In genomic region chr9:46538616-46539015, GRCm38 (mm10) we compare ENCODE assay signal across 21 mouse cellular contexts.
"Had no signal": no experiment of that assay in that cellular context is flagged by ENCODE, and none has a peak within 500 bp of the region (broad histone marks: within the 10 kb centered on the region; RNA-seq: fewer than 3 reads in every experiment).

No protein-coding gene starts in this region.

- DNase-seq: gastrocnemius, adult 2 months; gastrocnemius, postnatal 10 days; gastrocnemius, postnatal 25 days; heart, adult 18-20 months; heart, postnatal 10 days; heart, postnatal 4 days; kidney, adult 18-20 months; kidney, adult 8-10 months; kidney, postnatal 10 days; kidney, postnatal 25 days; layer of hippocampus, adult 9-11 months; layer of hippocampus, postnatal 36 days; left cerebral cortex, postnatal 4 days; liver; liver, embryonic 13.5 days had no signal

- H3K4me3 ChIP-seq: gastrocnemius, adult 2 months; heart, embryonic 10.5 days; heart, embryonic 12.5 days; hindbrain, embryonic 13.5 days; hindbrain, embryonic 15.5 days; intestine, embryonic 15.5 days; limb, embryonic 12.5 days; liver, embryonic 13.5 days had no signal

- H3K4me1 ChIP-seq: heart, embryonic 10.5 days; heart, embryonic 12.5 days; hindbrain, embryonic 15.5 days; intestine, embryonic 15.5 days; liver, embryonic 13.5 days had no signal

- H3K36me3 ChIP-seq: heart, embryonic 10.5 days; heart, embryonic 12.5 days; hindbrain, embryonic 13.5 days; hindbrain, embryonic 15.5 days; intestine, embryonic 15.5 days; limb, embryonic 12.5 days; liver, embryonic 13.5 days had no signal

- H3K9me3 ChIP-seq: heart, embryonic 10.5 days; heart, embryonic 12.5 days; hindbrain, embryonic 15.5 days; intestine, embryonic 15.5 days; limb, embryonic 12.5 days; liver, embryonic 13.5 days had no signal

- H3K27ac ChIP-seq: gastrocnemius, adult 2 months; heart, embryonic 10.5 days; hindbrain, embryonic 13.5 days; hindbrain, embryonic 15.5 days; intestine, embryonic 15.5 days; limb, embryonic 12.5 days; liver, embryonic 13.5 days had no signal

- H3K27me3 ChIP-seq: heart, embryonic 12.5 days; hindbrain, embryonic 13.5 days; hindbrain, embryonic 15.5 days; intestine, embryonic 15.5 days; liver, embryonic 13.5 days had no signal
